Mouse (Mus musculus) lung, embryonic 15.5 days (tissue): ENCODE data around the gene Hes1. TPM values are rescaled to one million over a fixed set of nuclear protein-coding genes. Genes with fewer than 3 reads are reported as not detected.

ENCODE experiments used
- ATAC-seq: fragments of 200-750 bp; cut with Nextera tagmentation; 2 replicates; pipeline ENCODE4 v1.8.0; 2017; ENCODE audit warnings: moderate number of reproducible peaks, borderline replicate concordance; ENCODE audit not compliant: low FRiP score, low TSS enrichment; ENCODE audit errors: extremely low read depth
- H3K27ac ChIP-seq: fragments of 300-500 bp; sonication (generic); 2 replicates; pipeline ENCODE4 v1.5.1; 2015; ENCODE audit warnings: moderate library complexity, mild to moderate bottlenecking, inconsistent platforms
- H3K27me3 ChIP-seq: fragments of 300-500 bp; sonication (generic); 2 replicates; pipeline ENCODE4 v1.6.1; 2015; ENCODE audit warnings: inconsistent platforms
- H3K36me3 ChIP-seq: fragments of 300-500 bp; sonication (generic); 2 replicates; pipeline ENCODE4 v1.6.1; 2015; ENCODE audit warnings: inconsistent platforms
- H3K4me1 ChIP-seq: fragments of 300-500 bp; sonication (generic); 2 replicates; pipeline ENCODE4 v1.6.1; 2015; ENCODE audit warnings: inconsistent platforms
- H3K4me2 ChIP-seq: fragments of 300-500 bp; sonication (generic); 2 replicates; pipeline ENCODE4 v1.6.1; 2015; ENCODE audit warnings: inconsistent platforms, mild to moderate bottlenecking, moderate library complexity
- H3K4me3 ChIP-seq: fragments of 300-500 bp; sonication (generic); 2 replicates; pipeline ENCODE4 v1.5.1; 2015; ENCODE audit warnings: mild to moderate bottlenecking, inconsistent platforms
- H3K9ac ChIP-seq: fragments of 300-500 bp; sonication (generic); 2 replicates; pipeline ENCODE4 v1.6.1; 2015; ENCODE audit warnings: inconsistent platforms
- H3K9me3 ChIP-seq: fragments of 300-500 bp; sonication (generic); 2 replicates; pipeline ENCODE4 v1.6.1; 2016; ENCODE audit warnings: inconsistent platforms
- WGBS: fragments of 180-500 bp; shearing (Covaris S2); methylation state at CpG from one replicate; pipeline ENCODE4 v1.1.7; 2015; 5-methylcytosine and 5-hydroxymethylcytosine counted together
- polyA plus RNA-seq: library from polyadenylated mRNA; unstranded; fragments of >200 nt; fragmentation: Nextera tagmentation; extraction: Ambion mirVana; gene quantifications from 2 replicates; pipeline ENCODE4 v1.2.1, GENCODE M21; 2015

Hes1 gene
- polyA plus RNA-seq, 1 experiment from 2014 or later = 47.1 TPM

DNA sequence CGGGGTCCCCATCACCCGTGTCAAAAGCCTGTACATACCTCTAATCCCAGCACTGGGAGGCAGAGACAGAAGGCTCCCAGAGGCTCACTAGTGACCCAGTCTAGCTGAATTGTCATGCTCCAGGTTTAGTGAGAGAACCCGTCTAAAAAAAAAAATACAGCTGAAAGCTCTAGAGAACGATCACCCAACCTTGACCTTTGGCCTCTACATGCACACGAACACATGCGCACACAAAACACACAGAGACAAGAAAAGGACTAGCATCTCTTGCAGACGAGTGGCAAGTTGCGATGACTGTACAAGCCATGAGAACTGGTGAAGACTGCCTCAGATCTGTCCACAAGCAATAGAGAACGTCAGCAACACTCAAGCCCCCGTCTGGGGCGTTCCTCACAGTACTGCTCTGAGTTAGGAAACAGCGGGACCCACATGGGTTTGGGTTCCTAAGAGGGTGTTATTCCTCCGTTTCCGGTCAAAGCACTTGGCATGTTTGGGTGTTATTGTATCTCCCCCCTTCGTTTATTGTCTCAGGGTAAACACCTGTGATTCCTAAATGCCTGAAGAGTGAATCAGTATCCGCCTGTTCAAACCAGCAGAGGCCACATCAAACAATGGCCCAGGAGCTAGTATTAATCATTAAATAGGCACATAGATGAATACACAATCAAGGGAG, 11.2 kb upstream of the Hes1 start:
- H3K4me3 ChIP-seq = no peak overlapping the region
- ATAC-seq = no peak
- no peaks in the 10 kb centered on the region for H3K9me3 ChIP-seq
- WGBS = 32% methylated on average over 16 of the region's 16 CpGs
- peak overlapping the region; percentile 56; the same call in 1 of the 2 replicates for H3K27ac ChIP-seq
- no peak overlapping the region for H3K4me2 ChIP-seq
- H3K9ac ChIP-seq = no peak overlapping the region
- H3K36me3 ChIP-seq = no peaks in the 10 kb centered on the region
- H3K4me1 ChIP-seq = peaks cover 44% of the 10 kb centered on the region
- H3K27me3 ChIP-seq = no peaks in the 10 kb centered on the region

- 56% methylated on average over 4 of the region's 4 CpGs for WGBS
- H3K4me1 ChIP-seq = peaks cover 59% of the 10 kb centered on the region
- no peak for ATAC-seq
- H3K36me3 ChIP-seq = no peaks in the 10 kb centered on the region
- no peak overlapping the region for H3K9ac ChIP-seq
- H3K27ac ChIP-seq = no peak overlapping the region
- H3K4me3 ChIP-seq = no peak overlapping the region
- no peaks in the 10 kb centered on the region for H3K9me3 ChIP-seq
- H3K27me3 ChIP-seq = no peaks in the 10 kb centered on the region
- no peak overlapping the region for H3K4me2 ChIP-seq
Observed at GRCm38 (mm10) chr16:30054541-30054940, 9.6 kb upstream of the Hes1 start.

GRCm38 (mm10) chr16:30055361-30055889, 8.8 kb upstream of the Hes1 start:
- H3K9ac ChIP-seq = no peak overlapping the region
- no peak overlapping the region for H3K4me2 ChIP-seq
- peak overlapping the region; percentile 35 for H3K27ac ChIP-seq
- H3K27me3 ChIP-seq = no peaks in the 10 kb centered on the region
- no peak for ATAC-seq
- H3K4me1 ChIP-seq = peaks cover 68% of the 10 kb centered on the region
- 52% methylated on average over 10 of the region's 10 CpGs for WGBS
- no peaks in the 10 kb centered on the region for H3K36me3 ChIP-seq
- no peaks in the 10 kb centered on the region for H3K9me3 ChIP-seq
- no peak overlapping the region for H3K4me3 ChIP-seq

DNA sequence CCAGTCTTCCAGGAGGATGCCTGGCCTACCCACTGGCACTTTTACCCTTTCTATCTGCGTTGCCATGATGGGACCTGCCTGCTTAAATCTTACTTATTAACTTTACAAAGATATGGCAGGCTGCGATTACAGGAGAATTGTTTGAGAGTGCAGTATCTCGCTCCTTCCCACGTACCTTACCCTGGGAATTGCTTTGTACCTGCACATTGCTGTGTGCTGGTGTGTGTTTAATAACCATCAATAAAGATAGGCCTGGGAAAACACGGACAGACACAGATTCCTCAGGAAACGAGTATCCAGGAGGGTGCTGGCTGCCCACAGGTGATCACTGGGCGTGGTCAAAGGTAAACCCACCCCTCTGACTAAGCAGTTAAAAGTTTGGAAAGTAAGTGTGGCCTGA, 8.3 kb upstream of the Hes1 start:
- no peak for ATAC-seq
- Histone ChIP-seq H3K9me3 (no peaks in the 10 kb centered on the region), H3K4me2 (no peak overlapping the region), H3K27ac (peak overlapping the region; percentile 35), H3K9ac (no peak overlapping the region), H3K4me1 (peaks cover 73% of the 10 kb centered on the region), H3K27me3 (no peaks in the 10 kb centered on the region), H3K4me3 (no peak overlapping the region), H3K36me3 (no peaks in the 10 kb centered on the region)
- 60% methylated on average over 7 of the region's 7 CpGs for WGBS

DNA sequence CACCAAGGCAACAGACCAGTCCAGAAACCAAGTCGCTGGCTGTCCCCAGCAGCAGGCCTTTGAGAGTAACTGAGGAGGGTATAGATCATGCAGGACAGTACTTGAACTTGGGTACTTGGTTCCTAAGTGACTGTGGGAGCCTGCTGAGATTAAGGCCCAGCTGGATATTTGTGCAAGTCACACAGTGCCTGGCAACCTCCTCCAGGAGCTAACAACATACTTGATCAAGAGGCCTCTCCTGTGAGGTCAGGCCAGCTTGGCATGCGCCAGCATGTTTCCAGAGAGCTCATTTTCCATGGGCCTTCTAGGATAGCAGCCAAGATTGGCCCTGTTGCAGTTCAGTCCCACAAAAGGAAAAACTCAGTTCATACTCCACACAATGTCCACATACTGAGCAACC, 7.3 kb upstream of the Hes1 start:
- no peaks in the 10 kb centered on the region for H3K9me3 ChIP-seq
- no peak overlapping the region for H3K9ac ChIP-seq
- H3K4me2 ChIP-seq = no peak overlapping the region
- H3K4me1 ChIP-seq = peaks cover 83% of the 10 kb centered on the region
- H3K36me3 ChIP-seq = no peaks in the 10 kb centered on the region
- H3K4me3 ChIP-seq = no peak overlapping the region
- peak overlapping the region; percentile 99 for H3K27ac ChIP-seq
- 59% methylated on average over 2 of the region's 2 CpGs for WGBS
- ATAC-seq = peak; percentile 12; the same call in 1 of the 2 replicates
- H3K27me3 ChIP-seq = no peaks in the 10 kb centered on the region

GRCm38 (mm10) chr16:30058974-30059717, 5.0 kb upstream of the Hes1 start:
- WGBS = 3% methylated on average over 9 of the region's 9 CpGs
- ATAC-seq = peak; percentile 70

GRCm38 (mm10) chr16:30060412-30060811, 3.8 kb upstream of the Hes1 start:
- Histone ChIP-seq H3K9me3 (no peaks in the 10 kb centered on the region), H3K27me3 (no peaks in the 10 kb centered on the region), H3K4me3 (no peak overlapping the region), H3K4me1 (peaks cover 70% of the 10 kb centered on the region), H3K27ac (peak overlapping the region; percentile 99), H3K36me3 (no peaks in the 10 kb centered on the region), H3K4me2 (peak overlapping the region; percentile 3; the same call in 1 of the 2 replicates), H3K9ac (no peak overlapping the region)
- peak; percentile 6; the same call in 1 of the 2 replicates for ATAC-seq
- 15% methylated on average over 8 of the region's 8 CpGs for WGBS

More at GRCm38 (mm10) chr16:30058974-30059717, 5.0 kb upstream of the Hes1 start:
- no peak overlapping the region for H3K9ac ChIP-seq
- no peak overlapping the region for H3K4me3 ChIP-seq
- peak overlapping the region; percentile 39 for H3K4me2 ChIP-seq
- no peaks in the 10 kb centered on the region for H3K9me3 ChIP-seq
- H3K36me3 ChIP-seq = no peaks in the 10 kb centered on the region
- peaks cover 76% of the 10 kb centered on the region for H3K4me1 ChIP-seq
- H3K27me3 ChIP-seq = no peaks in the 10 kb centered on the region
- peak overlapping the region; percentile 99 for H3K27ac ChIP-seq

DNA sequence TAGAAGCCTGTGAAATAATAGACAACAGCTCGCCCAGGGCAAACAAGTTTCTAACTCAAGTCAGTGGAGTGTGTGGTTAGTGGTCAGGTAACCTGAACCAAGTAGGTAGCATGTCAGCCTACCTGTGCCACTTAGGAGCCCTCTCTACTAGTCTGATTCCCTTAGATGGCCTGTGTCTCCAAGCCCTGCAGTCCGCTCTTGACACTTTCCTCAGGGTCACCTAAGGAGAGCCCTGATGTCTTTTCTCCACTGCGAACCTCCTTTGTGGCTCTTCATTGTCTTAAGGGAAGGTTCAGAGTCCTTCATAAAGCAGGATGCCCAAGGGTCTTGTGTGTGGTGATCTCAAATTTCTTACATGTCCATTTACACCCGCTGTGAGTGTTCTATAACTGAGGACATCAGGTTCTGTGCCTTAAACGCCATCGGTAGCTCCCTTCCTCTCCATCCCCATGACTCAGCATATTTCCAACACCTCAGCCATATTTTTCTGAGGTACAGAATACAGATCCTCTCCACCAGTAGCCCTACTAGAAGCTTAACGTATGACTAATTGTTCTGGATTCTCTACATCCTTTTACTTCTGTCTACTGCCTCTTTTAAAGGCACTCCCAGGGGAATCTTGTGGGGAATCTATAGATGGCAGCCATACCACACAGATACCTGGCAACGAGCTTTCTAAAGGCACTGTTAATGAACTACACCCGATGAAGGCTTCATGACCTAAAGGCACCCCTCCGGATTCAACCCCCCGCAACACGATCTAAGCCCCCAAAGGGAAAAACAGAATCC, 1.7 kb upstream of the Hes1 start:
- WGBS = 24% methylated on average over 12 of the region's 12 CpGs
- Histone ChIP-seq H3K4me3 (peak overlapping the region; percentile 77), H3K4me1 (peaks cover 55% of the 10 kb centered on the region), H3K9me3 (no peaks in the 10 kb centered on the region), H3K27ac (peak overlapping the region; percentile 99), H3K4me2 (peak overlapping the region; percentile 85), H3K36me3 (no peaks in the 10 kb centered on the region), H3K27me3 (no peaks in the 10 kb centered on the region), H3K9ac (peak overlapping the region; percentile 89)
- ATAC-seq = no peak

DNA sequence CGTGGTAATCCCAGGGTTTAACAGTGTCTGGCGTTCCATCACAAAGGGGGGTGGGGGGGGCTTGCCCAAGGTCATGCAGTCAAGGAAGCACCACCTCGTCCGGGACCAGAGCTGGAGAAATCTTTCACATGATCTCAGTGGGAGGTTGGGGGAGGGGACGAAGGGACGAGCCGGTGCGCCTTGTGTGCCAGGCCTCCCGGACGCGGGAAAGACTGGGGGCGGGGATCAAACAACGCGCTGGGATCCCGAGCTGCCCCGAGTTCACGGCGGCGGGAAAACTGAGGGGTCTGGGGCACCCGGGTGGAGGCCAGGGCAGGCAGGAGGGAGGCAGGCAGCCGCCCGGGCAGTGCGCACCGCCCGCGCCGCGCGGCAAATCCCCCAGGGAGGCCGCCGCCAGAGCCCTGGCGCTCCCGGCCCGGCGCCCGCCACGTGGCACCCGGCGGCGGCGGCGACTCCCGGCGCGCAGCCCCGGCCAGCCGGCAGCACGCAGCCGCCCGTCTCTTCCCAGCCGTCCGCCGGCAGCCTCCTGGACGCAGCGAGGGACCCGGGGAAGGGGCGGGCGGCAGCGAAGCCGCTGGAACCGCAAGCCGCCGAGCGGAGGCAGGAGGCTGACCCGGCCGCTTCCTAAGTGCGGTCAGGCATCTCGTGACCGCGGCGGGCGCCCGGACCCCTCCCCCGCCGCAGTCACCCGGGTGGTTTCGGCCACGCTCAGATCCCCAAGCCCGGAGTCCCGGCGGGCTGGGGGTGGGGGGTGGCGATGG, 883 bp upstream of the Hes1 start:
- Histone ChIP-seq H3K4me3 (peak overlapping the region; percentile 77), H3K4me1 (peaks cover 52% of the 10 kb centered on the region), H3K27me3 (no peaks in the 10 kb centered on the region), H3K27ac (peak overlapping the region; percentile 99), H3K9me3 (no peaks in the 10 kb centered on the region), H3K4me2 (peak overlapping the region; percentile 85), H3K9ac (peak overlapping the region; percentile 89), H3K36me3 (no peaks in the 10 kb centered on the region)
- under 1% methylated on average over 80 of the region's 82 CpGs for WGBS
- ATAC-seq = peak; percentile 32

- Histone ChIP-seq H3K4me1 (peaks cover 50% of the 10 kb centered on the region), H3K27ac (peak overlapping the region; percentile 99), H3K9ac (peak overlapping the region; percentile 89), H3K27me3 (no peaks in the 10 kb centered on the region), H3K4me2 (peak overlapping the region; percentile 85), H3K36me3 (no peaks in the 10 kb centered on the region), H3K9me3 (no peaks in the 10 kb centered on the region), H3K4me3 (peak overlapping the region; percentile 77)
- WGBS = under 1% methylated on average over 8 of the region's 8 CpGs
- ATAC-seq = no peak
Observed at GRCm38 (mm10) chr16:30064613-30065012, 429 bp downstream of the Hes1 start.

DNA sequence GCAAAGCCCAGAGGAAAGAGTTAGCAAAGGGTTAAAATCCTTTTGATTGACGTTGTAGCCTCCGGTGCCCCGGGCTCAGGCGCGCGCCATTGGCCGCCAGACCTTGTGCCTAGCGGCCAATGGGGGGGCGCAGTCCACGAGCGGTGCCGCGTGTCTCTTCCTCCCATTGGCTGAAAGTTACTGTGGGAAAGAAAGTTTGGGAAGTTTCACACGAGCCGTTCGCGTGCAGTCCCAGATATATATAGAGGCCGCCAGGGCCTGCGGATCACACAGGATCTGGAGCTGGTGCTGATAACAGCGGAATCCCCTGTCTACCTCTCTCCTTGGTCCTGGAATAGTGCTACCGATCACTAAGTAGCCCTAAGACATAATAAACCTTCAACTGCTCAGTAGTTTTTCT, 893 bp downstream of the Hes1 start:
- under 1% methylated on average over 21 of the region's 21 CpGs for WGBS
- Histone ChIP-seq H3K27ac (peak overlapping the region; percentile 99), H3K27me3 (no peaks in the 10 kb centered on the region), H3K36me3 (no peaks in the 10 kb centered on the region), H3K4me1 (peaks cover 50% of the 10 kb centered on the region), H3K4me3 (peak overlapping the region; percentile 77), H3K9me3 (no peaks in the 10 kb centered on the region), H3K9ac (peak overlapping the region; percentile 80), H3K4me2 (peak overlapping the region; percentile 85)
- ATAC-seq = peak; percentile 56
